Mouse (Mus musculus) gastrocnemius, postnatal 4 days (tissue): Measurements from ENCODE around the gene Vwa1. TPM values are rescaled to one million over a fixed set of nuclear protein-coding genes. Genes with fewer than 3 reads are reported as not detected.
"Not testable (repeated sequence)": the region's sequence is repeated elsewhere in the genome, so short reads cannot be mapped to it uniquely, and the experiment has no call there.

Experiments
- DNase-seq, 2 experiments: peaks; one replicate each; pipeline ENCODE4 v3.0.0; 2021 to 2022; ENCODE audit warnings: low spot score in 2 of 2, mixed read lengths in 2 of 2
- long read RNA-seq, 2 experiments: library from polyadenylated mRNA; stranded (forward); transcript quantifications; one replicate each; pipeline ENCODE4 v2.0.0; 2021
- total RNA-seq, 2 experiments: library from RNA; stranded (reverse); gene quantifications; 2 replicates each; pipeline ENCODE4 v1.2.3; 2021

Gene Vwa1
- total RNA-seq: 10 to 100 TPM; 23.4 to 26.4 TPM
- long read RNA-seq, experiment 1, transcript Vwa1-201 (4 exons, 3,623 nt): major isoform, 61 of 81 reads
- long read RNA-seq, experiment 1, partial matches to known transcripts: 8 of 81 reads
- long read RNA-seq, experiment 1, other reads (novel, unspliced or antisense): 12 of 81 reads
- long read RNA-seq, experiment 2, transcript Vwa1-201 (4 exons, 3,623 nt): major isoform, 87 of 114 reads
- long read RNA-seq, experiment 2, partial matches to known transcripts: 13 of 114 reads
- long read RNA-seq, experiment 2, other reads (novel, unspliced or antisense): 14 of 114 reads

DNA sequence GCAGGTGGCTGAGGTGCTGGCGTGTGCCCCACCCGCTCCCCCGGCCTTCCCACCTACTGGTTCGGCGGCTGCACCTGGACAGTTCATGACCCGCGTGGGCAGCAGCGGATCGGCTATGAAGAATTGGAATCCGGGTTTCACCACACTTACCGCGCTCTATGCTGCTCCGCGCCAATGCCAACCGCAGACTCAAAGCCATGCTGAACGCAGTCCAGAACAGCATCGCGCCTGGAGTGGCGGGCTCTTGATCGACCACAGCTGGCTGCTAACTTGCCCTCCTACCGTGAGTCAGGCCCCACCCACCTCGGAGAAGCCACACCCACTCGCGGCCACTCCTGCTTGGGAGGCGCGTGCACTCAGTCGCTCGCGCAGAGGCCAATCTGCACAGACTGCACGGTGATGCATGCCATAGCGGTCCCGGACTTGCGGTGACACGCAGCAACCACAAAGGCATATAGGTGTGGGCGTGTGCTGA, at the start of gene Vwa1:
Gene Vwa1 (minus strand): TSS at position 419 of the 475 bp plus-strand sequence.
- DNase-seq: peak; percentile 78 to 90

DNA sequence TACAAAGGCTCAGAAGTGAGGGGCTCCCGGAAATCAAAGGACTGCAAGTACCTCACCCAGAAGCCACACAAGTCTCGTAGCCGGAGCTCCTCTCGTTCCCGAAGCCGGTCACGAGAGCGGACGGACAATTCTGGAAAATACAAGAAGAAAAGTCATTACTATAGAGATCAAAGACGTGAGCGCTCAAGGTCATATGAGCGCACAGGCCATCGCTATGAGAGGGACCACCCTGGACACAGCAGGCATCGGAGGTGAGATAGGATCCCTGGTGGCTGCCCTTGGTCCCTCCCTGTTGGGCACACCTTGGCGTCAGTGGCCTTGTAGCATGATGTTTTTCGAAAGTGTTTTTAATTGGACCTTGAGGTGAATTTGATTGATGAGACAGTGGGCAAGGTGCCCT, 48.9 kb upstream of the Vwa1 start:
- DNase-seq: no peak

DNA sequence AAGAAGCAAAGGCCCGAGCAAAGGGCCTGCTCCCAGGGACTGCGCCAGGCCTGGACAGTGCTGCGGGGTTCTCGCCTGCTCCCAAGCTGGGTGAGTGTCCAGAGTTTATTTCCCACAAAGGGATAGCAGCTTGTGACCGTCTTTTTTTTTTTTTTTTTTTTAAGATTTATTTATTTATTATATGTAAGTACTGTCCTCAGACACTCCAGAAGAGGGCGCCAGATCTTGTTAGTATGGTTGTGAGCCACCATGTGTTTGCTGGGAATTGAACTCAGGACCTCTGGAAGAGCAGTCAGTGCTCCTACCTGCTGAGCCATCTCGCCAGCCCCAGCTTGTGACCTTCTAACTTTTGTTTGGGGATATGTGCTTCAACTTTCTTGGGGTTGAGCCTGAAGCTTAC, 46.5 kb upstream of the Vwa1 start:
- DNase-seq: no peak

DNA sequence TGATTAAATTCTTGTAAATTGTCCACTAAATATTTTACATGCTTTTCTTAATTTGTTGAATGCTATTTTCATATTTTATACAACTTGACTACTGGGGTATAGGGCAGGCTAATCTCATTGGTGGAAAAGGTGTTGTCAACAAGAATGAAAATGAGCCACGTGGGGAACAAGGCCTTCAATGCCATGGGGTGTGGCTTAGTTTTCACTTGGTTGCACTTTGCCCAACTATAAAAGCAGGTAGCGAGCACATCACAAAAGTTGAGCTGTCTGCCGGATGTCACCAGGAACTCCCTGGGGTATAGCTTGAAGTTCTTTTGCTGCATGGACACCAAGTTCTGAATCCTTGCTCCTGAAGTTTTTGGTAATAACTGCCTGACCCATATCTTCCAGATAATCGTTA, 43.0 kb upstream of the Vwa1 start:
- DNase-seq: no peak

DNA sequence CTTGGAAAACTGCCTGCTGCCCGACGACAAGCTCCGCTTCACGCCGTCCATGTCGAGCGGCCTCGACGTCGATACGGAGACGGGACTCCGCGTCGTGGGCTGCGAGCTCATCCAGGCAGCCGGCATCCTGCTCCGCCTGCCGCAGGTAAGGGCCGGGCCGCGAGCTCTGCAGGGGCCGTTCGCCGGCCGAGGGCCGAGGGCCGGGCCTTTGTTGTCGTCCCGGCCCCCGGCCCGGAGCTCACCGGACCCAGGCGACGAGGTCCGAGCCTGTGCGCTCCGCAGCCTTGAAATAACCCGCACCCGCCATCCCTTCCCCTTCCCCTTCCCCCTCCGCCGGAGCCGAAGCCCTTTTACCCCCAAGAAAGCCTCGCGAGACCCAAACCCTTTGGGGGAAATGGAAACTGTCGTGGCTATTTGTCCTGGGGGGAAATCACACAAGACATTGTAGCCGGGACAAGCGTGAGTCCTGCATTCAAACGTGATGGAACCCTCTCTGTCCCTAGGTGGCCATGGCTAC, 38.2 kb upstream of the Vwa1 start:
- DNase-seq: peak in 1 of 2 experiments; percentile 35

DNA sequence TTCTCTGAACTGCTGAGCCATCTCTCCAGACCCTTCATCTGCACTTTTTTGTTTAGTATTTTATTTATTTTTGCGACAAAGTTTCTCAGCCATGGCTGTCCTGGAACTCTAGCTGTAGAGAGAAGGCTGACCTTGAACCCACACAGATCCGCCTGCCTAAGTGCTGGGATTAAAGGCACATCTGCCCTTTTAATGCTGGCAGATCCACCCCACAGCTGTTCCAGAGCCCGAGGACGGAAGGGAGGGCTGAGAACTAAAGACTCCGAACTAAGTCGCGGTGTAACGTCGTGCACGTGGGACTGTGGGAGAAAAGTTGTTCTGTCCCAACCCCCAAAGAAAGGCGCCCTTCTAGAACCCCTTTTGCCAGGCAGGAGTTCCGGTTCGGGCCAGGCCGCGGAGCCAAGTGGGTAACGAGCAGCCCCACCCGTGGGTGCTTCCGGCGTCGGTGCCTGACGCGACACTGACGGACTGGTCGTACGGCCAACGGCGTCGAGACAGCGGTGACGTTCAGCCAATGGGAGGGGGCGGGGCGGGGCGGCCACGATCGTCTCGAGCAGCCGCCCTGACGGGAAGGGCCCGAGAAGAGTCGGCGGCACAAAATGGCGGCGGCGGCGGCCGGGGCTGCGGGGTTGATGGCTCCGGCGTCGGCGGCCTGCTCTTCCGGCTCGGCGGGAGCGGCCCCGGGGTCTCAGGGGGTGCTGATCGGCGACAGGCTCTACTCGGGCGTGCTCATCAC, 37.6 kb upstream of the Vwa1 start, which contains the start of gene Ccnl2:
Gene Ccnl2 (plus strand): TSS at position 561 of the 736 bp plus-strand sequence.
- DNase-seq: peak; percentile 86 to 94

DNA sequence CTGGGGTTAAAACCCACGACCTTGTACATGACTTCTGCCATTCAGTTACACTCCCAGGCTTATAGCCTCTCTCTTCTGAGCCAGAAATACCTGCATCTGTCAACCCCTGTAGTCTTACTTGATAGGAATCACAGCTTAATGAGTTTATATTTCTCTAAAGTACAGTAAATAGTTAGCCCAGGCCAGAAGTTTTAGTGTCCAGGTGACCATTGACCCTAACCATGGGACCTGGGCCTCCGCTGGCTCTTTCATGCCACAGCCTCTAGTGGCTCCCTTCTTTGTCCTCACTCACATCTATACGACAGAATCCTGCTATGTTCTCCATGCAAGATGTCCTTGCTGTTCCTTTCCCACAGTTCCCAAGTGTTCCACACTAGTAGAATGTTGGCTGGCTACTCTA, 33.3 kb upstream of the Vwa1 start:
- DNase-seq: no peak

DNA sequence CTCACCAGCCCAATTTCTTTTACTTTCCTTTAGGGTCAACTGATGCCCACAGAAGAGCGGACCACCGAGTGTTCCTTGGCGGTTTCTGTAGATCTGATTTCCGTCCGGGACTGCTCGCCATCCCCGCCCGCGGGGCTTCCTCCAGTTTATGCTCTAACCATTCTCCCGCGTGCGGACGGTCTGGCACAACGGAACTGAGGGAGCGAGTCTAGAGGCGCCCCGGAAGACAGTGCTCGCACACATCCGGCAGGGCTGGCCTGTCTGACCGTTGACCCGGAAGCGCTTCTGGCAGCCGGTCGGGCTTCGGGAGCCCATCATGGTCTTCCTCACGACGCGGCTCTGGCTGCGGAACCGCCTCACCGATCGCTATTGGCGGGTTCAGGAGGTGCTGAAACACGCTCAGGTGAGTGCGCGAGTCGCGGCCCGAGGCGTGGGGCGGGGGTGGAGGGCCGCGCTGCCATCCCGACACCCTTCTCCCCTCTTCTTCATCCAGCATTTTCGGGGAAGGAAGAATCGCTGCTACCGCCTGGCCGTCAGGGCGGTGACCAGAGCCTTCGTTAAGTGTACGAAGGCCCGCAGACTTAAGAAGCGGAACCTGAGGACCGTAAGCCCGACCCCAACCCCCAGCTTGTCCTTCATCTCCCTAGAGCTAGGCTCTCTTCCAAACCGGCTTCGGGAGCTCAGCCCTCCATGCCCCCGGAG, 29.0 kb upstream of the Vwa1 start:
- peak; percentile 97 to 98 for DNase-seq

DNA sequence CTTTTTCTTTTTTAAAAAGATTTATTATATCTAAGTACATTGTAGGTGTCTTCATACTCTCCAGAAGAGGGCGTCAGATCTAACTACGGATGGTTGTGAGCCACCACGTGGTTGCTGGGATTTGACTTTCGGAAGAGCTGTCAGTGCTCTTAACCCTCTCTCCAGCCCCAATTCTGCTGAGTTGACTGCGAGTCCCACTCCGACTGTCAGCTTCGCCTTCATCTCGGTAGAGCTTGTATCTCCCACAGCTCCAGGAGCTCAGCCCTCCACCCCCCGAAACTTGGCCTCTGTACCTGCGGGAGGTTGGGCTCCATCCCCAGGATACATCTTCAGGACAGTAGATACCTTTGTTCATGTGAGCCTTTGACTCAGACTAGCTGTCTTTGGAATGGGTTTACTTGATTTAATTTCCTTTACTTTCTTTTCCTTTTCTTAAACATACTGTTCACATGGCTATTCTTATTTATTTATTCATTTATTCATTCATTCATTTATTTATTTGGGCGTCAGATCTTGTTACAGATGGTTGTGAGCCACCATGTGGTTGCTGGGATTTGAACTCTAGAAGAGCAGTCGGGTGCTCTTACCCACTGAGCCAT, 28.3 kb upstream of the Vwa1 start, which contains the start of gene Mrpl20:
Gene Mrpl20 (plus strand): TSS at position 138 of the 599 bp plus-strand sequence.
- no peak for DNase-seq

DNA sequence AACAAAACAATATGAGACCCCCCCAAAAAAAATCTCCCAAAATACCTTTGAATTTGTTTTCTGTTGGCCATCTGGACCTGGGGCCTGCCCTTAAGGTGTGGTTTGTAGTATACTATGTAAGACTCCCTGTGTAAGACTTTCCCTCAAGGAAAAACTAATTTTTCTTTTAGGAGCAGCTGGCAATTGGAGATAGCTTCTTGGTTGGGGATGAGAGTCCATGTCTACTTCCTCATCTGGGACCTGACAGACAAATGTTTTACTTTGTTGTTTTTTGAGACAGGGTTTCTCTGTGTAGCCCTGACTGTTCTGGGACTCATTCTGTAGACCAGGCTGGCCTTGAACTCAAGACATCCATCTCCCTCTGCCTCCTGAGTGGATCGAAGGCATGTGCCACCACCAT, 27.6 kb upstream of the Vwa1 start:
- DNase-seq: no peak

DNA sequence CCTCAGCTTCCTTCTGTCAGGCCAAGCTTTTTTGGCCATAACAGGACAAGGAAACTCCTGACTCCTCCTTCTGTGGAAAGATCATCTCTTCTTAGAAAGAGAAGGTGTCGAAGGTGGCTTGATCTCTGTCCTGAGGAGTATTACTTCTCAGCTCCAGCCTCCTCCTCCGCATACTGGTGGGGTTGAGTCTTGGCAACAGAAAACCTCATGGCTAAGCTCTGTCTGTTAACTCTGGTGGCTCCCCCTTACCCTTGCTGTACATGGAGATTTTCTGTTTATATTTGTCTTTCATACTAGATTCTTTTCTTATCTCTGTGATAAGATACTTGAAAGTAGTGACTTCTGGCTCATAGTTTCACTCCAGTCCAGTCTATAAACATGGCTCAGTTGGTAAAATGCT, 19.2 kb upstream of the Vwa1 start:
- DNase-seq: no peak

DNA sequence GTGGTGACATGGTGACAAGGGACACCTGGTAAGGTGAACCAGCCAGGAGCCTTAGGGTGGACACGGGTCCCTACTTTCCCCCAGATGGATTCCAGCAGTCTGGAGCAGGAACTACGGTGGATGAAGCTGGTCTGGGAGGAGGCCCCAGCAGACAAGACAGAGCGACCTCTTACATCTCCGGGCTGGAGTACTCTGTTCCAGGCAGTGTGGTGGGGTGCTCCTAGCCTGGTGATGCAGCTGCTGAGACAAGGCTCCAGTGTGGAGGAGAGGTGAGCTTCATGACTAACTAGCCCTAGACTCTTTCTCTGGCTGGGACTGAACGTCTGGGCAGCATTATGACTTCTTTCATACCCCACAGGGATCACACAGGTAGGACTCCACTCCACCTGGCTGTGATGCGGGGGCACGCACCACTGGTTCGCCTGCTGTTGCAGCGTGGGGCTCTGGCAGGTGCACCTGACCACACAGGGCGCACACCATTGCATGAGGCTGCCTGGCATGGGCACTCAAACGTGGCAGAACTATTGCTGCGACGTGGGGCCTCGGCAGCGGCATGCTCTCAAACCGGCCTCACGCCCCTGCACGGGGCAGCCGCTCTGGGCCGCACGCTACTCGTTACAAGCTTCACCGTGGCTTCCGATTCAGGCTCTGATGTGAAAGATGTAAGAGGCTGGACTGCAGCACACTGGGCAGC, 16.9 kb upstream of the Vwa1 start:
- DNase-seq: no peak

DNA sequence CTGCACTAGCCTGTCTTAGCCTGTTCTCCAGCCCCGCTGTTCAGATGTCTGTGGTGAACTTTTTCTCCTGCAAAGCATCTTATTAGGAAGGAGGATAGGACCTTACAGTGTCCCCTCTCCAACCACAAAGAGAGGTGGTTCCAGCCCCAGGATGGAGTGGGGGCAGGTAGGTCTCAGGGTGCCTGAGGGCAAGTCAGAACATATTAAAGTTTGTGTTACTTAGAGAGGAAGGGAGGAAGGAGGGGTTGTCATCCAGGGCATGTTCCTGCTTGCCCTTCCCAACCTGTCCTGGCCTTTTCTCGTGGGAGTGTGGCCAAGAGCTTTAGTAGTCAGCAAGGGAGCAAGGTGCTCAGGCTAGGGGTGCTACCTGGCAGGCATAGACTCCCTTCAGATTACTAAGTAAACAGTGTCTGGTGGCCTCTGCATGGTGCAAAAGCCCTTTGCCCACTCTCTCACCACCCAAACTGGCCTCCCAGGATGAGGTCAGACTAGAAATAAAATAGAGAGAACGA, 16.2 kb upstream of the Vwa1 start:
- no peak for DNase-seq

DNA sequence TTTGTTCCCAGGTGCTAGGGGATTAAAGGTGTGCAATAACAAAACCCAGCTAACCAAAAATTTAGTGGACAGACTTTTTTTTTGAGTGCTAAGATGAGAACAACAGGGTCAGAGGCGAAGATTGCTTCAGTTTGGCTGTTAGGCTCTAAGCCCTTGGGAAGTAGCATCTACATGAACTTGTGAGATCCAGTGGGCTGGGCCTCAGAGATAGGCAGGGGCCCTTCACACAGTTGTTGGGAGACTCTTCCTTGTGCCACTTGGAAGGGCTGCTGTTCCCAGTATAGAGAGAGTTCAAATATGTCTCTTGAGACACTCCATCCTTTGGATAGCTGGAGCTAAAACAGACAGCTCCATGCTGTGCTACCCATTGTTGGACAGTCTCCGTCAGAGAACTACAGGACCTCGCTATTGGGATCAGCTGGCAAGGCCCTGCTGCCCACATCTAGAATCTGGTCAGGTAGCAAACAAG, 15.6 kb upstream of the Vwa1 start, which contains the start of gene Ankrd65:
Gene Ankrd65 (plus strand): TSS at position 419 of the 469 bp plus-strand sequence.
- DNase-seq: no peak

DNA sequence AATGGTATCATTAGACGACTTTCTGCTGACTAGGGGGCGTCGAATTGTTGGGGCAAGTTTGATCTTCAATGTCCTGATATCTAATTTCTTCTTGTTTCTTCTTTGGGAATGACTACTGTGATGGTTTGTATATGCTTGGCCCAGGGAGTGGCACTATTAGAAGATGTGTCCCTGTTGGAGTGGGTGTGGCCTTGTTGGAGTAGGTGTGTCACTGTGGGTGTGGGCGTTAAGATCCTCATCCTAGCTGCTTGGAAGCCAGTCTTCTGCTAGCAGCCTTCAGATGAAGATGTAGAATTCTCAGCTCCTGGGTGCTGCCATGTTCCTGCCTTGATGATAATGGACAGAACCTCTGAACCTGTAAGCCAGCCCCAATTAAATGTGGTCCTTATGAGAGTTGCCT, 14.3 kb upstream of the Vwa1 start:
- not testable (repeated sequence) for DNase-seq

DNA sequence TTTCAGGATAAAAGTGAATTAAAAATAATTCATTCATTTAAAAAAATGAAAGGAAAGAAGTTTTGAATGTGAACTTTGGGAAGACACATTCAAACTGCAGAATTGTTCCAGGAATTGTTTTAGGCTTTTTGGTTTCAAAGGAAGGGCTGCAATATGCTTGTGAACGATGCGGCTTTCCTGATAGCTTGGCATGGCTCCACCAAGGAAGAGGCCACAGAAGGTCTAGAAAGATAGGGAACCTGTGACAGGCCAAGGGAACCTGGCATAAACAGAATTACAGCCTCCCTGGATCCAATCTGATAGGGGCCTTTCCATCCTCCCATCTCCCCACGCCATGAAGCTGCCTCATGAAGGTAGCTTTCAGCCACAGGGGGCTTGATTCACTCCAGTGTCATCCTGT, 13.8 kb upstream of the Vwa1 start:
- DNase-seq: no peak

DNA sequence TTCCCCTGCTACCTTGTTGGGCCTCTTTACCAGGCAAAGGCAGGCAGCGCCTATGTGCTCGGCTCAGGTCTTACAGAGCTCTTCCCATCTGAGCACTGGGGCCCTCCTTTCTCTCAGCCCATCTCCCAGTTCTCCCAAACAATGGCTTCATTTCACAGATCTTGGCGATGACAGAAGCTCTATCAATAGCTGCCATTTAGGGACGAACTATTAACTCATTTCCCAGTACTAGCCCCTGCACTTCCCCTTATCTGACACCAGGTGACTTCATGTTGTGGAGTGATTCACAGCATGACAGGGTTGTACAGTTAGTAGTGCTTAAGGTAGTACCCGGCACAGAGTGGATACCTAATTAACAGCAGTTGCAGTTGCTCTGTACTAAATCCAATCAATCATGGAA, 11.3 kb upstream of the Vwa1 start, which contains the start of gene Tmem88b:
Gene Tmem88b (minus strand): TSS at position 56 of the 400 bp plus-strand sequence.
- DNase-seq: no peak

DNA sequence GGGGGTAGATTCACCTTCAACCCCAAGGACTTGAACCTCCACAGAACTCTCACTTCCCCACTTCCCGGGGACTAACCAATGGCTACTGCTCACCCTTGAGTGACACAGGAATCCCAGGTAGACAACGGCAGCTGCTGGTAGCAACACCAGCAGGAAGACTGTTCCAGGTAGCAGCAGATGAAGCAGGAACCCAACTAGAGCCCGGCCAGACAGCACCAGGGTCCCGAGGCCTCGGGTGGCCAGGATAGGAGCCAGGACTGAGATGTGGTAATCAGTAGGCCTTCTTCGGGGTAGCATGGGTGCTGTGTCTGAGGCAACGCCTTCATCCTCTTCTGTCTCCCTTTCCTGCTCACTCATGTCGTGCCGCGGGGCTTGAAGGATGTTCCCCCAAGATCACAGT, 10.7 kb upstream of the Vwa1 start:
- no peak for DNase-seq

DNA sequence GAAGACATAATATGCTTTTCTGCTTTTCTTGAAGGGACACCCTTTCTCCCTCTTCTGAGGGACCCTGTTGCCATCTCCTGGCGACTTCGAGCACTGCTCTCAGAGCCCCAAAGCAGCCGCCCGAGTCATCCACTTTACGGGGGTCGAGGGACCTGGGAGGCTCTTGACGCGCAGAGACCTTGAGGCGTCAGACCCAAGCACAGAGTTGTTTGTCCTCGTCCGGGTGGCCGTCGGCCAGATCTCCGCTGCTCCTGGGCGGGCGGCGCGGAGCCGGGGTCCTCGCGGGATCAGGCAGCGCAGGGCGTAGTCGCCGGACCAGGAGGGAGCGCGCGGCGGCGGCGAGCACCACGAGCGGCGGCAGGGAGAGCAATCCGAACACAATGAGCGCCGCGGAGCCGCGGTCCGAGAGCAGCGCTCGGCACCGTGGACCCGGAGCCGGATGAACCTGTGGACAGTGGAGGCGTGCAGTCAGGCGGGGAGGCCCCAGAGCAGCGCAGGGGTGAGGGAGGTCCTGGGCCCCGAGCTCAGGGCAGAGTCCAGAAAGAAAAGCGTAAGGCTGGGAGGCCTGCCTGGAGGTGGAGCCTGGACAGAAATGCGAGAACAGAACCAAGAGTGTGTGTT, 9.7 kb upstream of the Vwa1 start:
- peak; percentile 74 to 85 for DNase-seq
